Mouse (Mus musculus) skeletal muscle tissue, adult 2 months (tissue): ENCODE results near the gene Hadh.

Experiments
- DNase-seq: peaks from one replicate; pipeline ENCODE4 v3.0.0-alpha.2; 2012; ENCODE audit warnings: low read depth, low spot score

The Hadh gene

GRCm38 (mm10) chr3:131218636-131219390 is 53.1 kb downstream of the Hadh start:
- DNase-seq = no peak

- no peak for DNase-seq
These were observed 57.1 kb downstream of the Hadh start for GRCm38 (mm10) chr3:131214841-131215240.

- no peak for DNase-seq
These were observed 57.7 kb downstream of the Hadh start for GRCm38 (mm10) chr3:131214060-131214658.

GRCm38 (mm10) chr3:131212200-131212599 is 59.7 kb downstream of the Hadh start:
- no peak for DNase-seq

GRCm38 (mm10) chr3:131208265-131208891 is 63.5 kb downstream of the Hadh start:
- DNase-seq = peak; percentile 11

GRCm38 (mm10) chr3:131207846-131208245 is 64.1 kb downstream of the Hadh start:
- no peak for DNase-seq

- no peak for DNase-seq
These were observed 69.6 kb downstream of the Hadh start for GRCm38 (mm10) chr3:131202311-131202710.

- DNase-seq = no peak
These were observed 72.2 kb downstream of the Hadh start for GRCm38 (mm10) chr3:131199590-131200288.

GRCm38 (mm10) chr3:131198991-131199390 is 72.9 kb downstream of the Hadh start:
- DNase-seq = no peak

GRCm38 (mm10) chr3:131196507-131197019 is 75.3 kb downstream of the Hadh start:
- no peak for DNase-seq

GRCm38 (mm10) chr3:131196050-131196449 is 75.9 kb downstream of the Hadh start:
- DNase-seq = no peak

GRCm38 (mm10) chr3:131191454-131191853 is 80.4 kb downstream of the Hadh start:
- no peak for DNase-seq

- DNase-seq = no peak
These were observed 81.1 kb downstream of the Hadh start for GRCm38 (mm10) chr3:131190671-131191367.

- DNase-seq = no peak
These were observed 81.7 kb downstream of the Hadh start for GRCm38 (mm10) chr3:131190239-131190638.

GRCm38 (mm10) chr3:131186193-131186592 is 85.7 kb downstream of the Hadh start:
- no peak for DNase-seq
